Mouse (Mus musculus) skeletal muscle tissue, adult 2 months (tissue): Measurements from ENCODE around the gene Arhgap17.

Source experiments
- DNase-seq: peaks from one replicate; pipeline ENCODE4 v3.0.0-alpha.2; 2012; ENCODE audit warnings: low read depth, low spot score

Gene Arhgap17

GRCm38 (mm10) chr7:123287903-123288302 is 81.8 kb downstream of the Arhgap17 start:
- DNase-seq, result no peak

- DNase-seq, result no peak
These were observed 83.8 kb downstream of the Arhgap17 start for GRCm38 (mm10) chr7:123285896-123286295.

GRCm38 (mm10) chr7:123283826-123284225 is 85.9 kb downstream of the Arhgap17 start:
- DNase-seq, result no peak

- no peak for DNase-seq
These were observed 89.9 kb downstream of the Arhgap17 start for GRCm38 (mm10) chr7:123279797-123280196.

- no peak for DNase-seq
These were observed 93.1 kb downstream of the Arhgap17 start for GRCm38 (mm10) chr7:123276568-123276967.

GRCm38 (mm10) chr7:123273056-123273455 is 96.7 kb downstream of the Arhgap17 start:
- no peak for DNase-seq

GRCm38 (mm10) chr7:123258103-123258502 is 111.6 kb downstream of the Arhgap17 start:
- no peak for DNase-seq

- DNase-seq, result no peak
These were observed 115.3 kb downstream of the Arhgap17 start for GRCm38 (mm10) chr7:123254196-123254970.

- DNase-seq, result no peak
These were observed 116.3 kb downstream of the Arhgap17 start for GRCm38 (mm10) chr7:123253396-123253795.

GRCm38 (mm10) chr7:123251343-123251742 is 118.4 kb downstream of the Arhgap17 start:
- no peak for DNase-seq

- DNase-seq, result no peak
These were observed 121.5 kb downstream of the Arhgap17 start for GRCm38 (mm10) chr7:123248166-123248565.

- no peak for DNase-seq
These were observed 123.1 kb downstream of the Arhgap17 start for GRCm38 (mm10) chr7:123246504-123247084.

GRCm38 (mm10) chr7:123244833-123245232 is 124.9 kb downstream of the Arhgap17 start:
- DNase-seq, result no peak

- no peak for DNase-seq
These were observed 127.5 kb downstream of the Arhgap17 start for GRCm38 (mm10) chr7:123242241-123242640.

- DNase-seq, result no peak
These were observed 129.7 kb downstream of the Arhgap17 start for GRCm38 (mm10) chr7:123240064-123240463.

GRCm38 (mm10) chr7:123238621-123239020 is 131.1 kb downstream of the Arhgap17 start:
- no peak for DNase-seq

GRCm38 (mm10) chr7:123235449-123235848 is 134.3 kb downstream of the Arhgap17 start:
- DNase-seq, result no peak
